Mouse (Mus musculus) R1 (cell line): ENCODE results near the gene Bap1.

ENCODE experiments used
- DNase-seq: peaks from one replicate; pipeline ENCODE4 v3.0.0-alpha.2; 2018; ENCODE audit warnings: low read depth, low spot score

The Bap1 gene

GRCm38 (mm10) chr14:31251084-31251604 lies at the start of gene Bap1, which contains the start of gene Phf7:
Bap1 (plus strand) TSS chr14:31251450.
Phf7 (minus strand) TSS chr14:31251317.
- DNase-seq: peak; percentile 92

DNA sequence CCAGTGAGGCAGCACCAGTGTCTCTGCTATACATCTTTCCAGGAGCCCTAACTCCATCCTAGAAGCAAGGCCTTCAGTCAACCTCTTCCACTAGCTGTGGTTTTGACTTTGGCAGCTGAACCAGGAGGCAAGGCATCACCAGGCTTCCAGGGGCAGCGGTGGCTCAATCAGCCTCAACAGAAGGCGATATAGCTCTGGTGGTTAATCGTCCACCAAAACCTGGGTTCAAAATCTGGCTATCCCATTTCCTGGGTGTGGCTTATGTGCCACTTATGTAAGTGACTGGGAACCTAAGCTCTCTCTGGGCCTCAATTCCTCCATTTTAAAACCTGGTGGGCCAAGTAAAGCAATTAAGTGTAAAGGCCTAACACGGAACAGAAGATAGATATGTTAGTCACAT lies 46.4 kb upstream of the Bap1 start:
- DNase-seq: no peak

- peak; percentile 16 for DNase-seq
Measured at GRCm38 (mm10) chr14:31205244-31205561, 46.0 kb upstream of the Bap1 start.

DNA sequence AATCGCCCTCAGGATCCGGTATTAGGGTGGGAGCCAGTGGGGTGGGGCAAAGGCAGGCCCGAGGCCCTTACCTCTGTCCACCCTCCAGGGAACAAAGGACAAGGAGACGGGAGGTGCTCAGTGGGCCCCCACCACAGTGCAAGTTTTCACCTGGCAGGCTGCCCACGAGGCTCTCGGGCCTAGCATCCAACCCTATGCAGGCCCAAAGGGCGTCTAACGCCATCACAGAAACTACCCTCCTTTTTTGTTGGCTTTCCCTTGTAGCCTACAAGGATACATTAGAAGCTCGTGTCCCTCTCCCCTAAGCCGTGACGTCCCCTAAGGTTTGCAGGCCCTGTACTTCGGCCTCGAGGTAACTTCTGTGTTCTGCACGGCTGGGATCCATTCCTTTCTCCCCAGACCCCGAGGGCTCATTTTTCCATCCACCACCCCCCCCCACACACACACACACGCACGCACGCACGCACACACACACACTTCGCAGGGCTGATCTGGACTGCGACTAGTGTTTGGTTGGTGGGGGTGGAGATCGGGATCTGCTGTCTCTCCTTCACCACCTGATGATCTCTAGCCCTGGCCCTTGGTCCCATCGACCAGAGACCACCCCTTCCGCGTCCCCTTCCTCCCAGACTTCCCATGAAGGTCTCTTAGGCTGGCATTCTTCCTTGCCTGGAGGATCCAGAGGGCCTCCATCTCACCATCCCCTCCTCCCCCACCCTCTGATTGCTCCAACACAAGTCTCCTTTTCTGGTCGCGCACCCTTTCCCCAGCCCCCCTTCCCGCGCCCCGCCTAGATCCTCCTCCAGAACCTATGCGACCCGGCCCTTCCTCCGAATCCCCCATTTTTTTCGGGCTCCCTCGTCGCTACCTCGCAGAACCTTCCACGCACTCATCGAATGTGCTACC lies 45.4 kb upstream of the Bap1 start:
- DNase-seq: peak; percentile 68

DNA sequence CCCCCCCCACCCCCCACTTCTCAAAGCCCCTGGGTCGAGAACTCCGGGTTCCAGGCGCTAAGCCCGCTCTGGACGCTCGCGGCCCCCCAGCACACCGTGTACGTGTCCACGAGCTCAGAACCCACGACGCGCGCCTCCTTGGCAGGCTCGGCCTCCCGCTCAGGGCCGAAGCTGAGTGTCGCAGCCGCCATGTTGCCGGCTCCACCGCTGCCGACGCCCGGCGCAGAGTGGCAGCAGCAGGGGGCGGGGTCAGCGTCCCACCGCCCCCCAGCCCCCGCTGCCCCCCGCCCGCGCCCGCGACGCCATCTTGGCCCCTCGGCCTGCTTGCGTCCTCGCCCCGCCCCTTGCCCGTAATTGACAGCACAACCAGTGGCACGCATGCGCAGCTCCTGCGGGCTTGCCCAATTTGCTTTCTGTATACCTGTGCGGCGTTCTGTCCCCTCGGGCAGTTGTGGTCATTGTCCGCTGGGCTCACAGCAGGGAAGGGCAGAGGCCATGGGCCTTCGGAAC lies 44.7 kb upstream of the Bap1 start:
- DNase-seq: peak; percentile 92

- DNase-seq: no peak
Measured at GRCm38 (mm10) chr14:31207070-31207830, 44.0 kb upstream of the Bap1 start.

DNA sequence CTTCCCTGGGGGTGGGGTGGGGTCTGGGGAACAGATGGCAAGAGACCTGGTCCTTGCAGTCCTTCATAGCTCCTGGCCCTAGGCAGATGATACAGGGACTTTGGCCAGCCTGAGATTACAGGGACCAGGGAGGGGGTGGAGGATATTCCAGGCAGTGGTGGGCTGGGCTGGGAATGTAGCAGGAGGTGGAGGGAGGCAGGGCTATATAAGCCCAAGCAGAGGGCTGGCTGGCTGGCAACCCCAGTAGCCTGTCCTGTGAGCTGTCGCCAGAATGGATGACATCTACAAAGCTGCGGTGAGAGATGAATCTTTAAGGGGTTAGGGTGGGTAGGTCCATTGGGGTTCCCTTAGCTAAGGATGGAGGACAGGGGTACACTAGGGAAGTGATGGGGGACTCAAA lies 43.2 kb upstream of the Bap1 start, which contains the start of gene Tnnc1:
Tnnc1 (plus strand) TSS at position 229 of the 400 bp plus-strand sequence.
- DNase-seq: no peak

DNA sequence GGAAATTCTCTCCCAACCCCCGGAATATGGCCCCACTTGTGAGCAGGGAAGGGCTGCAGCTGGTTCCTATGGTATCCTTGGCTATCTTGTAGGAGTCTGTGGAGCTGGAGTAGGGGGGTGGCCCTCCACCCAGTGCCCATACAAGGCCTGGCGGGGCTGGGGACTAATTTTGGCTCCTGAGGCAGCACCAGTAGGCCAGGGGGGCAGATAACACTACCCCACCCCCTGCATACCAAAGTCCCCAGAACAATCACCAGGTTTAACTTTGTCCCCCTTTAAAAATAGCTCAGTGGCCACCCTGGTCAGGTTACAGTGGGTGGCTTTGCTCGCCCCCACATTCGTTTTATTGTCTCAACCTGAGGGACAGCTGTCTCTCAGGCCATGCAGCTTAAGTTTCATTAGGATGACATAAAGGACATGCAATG lies 42.1 kb upstream of the Bap1 start:
- no peak for DNase-seq

DNA sequence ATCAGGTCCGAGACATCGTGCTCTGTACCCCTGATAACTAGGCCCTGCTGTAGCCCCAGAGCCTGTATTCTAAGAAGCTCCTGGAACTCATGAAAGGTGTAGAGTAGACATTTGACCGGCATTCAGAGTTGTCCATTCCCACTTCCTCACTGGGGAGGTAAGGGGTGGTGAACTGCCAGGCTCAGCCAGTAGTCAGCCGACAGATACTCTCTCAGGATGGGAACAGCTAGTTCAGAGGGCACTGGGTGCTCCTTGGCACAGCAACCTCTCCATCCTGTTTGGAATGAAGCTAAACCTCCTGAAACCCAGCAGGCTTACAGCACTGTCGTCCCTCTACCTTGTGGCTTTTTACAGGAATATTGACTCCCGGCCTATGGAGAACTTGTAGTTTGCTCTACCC lies 39.4 kb upstream of the Bap1 start:
- DNase-seq: no peak

- DNase-seq: no peak
Measured at GRCm38 (mm10) chr14:31212499-31212898, 38.8 kb upstream of the Bap1 start.

DNA sequence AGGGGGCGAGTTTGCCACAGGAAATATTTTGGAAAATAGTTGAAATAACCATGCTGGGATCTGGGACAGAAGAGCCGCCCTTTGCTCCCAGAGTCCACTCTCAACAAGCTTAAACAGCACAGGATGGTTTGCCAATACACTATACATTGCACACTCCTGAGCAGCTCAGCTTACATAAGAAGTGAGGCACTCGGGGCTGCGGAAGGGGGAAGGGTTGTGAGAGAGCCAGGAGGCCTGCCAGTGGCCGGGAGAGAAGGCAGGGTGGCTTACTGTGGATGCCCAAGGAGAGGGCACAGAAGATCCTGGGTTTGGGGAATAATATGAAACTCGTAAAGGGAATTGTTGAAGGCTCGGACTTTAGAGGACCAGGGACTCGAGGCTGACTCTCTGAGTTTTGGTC lies 37.4 kb upstream of the Bap1 start:
- DNase-seq: no peak

DNA sequence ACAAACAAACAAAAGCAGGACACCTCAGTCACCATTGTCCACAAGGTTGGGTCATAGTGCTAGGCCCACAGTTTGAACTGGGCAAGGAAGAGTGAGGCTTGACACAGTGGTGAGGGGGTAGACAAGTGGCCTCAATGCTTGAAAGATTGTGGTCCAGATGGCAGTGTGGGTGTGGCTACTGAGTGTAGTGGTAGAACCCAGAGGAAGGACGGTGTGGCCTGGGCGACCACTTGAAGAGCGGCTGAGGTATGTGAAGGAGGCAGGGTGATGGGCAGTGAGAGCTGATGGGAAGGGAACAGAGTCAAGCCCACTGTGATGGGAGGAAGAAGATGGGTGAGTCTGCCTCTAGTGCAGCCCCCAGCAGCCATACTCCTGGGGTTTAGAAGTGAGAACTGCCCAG lies 36.6 kb upstream of the Bap1 start:
- DNase-seq: no peak

GRCm38 (mm10) chr14:31215157-31216002 lies 35.9 kb upstream of the Bap1 start:
- peak; percentile 73 for DNase-seq

GRCm38 (mm10) chr14:31216846-31217245 lies 34.4 kb upstream of the Bap1 start, which contains the start of gene Nisch:
Nisch (minus strand) TSS chr14:31216946.
- no peak for DNase-seq

DNA sequence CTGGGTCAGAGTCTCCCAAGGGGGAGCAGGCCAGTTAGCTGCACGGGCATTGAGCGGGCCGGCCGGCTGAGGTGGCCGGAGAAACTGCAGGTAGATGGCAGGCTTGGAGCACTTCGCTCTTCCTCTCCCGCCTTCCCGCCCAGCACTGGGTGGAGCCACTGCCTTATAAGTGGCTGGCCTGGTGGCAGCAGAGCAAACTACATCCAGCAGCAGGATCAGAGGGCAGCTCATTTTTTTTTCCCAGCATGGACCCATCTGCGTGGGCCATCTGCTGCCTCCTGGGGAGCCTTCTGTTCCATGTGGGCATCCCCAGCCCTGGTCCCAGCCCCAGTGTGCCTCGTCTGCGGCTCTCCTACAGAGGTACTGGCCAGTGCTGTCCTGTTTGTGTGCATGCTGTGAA lies 33.6 kb upstream of the Bap1 start, which contains the start of gene Sema3g:
Sema3g (plus strand) TSS at position 195 of the 400 bp plus-strand sequence.
- DNase-seq: peak; percentile 41

DNA sequence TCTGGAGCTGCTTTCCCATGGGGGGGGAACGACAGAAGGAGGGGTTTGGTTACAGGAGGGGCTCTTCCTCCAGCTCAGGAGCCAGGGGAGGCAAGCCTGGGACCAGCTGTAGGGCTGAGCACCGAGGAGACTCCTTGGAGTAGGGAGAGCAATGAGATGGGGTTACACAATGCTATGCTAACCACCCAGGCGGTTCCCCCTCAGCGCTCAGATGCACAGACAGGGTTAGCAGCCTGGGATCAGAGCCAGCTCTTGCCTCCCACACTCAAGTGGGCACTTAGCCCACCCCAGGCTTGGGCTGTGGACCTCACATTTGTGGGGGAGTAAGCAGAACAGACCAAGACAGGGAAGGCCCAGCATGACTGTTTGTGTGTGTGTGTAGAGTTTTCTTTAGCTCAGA lies 24.3 kb upstream of the Bap1 start:
- DNase-seq: no peak

GRCm38 (mm10) chr14:31228234-31228633 lies 23.0 kb upstream of the Bap1 start:
- DNase-seq: peak; percentile 58

- DNase-seq: no peak
Measured at GRCm38 (mm10) chr14:31230442-31230841, 20.8 kb upstream of the Bap1 start.

DNA sequence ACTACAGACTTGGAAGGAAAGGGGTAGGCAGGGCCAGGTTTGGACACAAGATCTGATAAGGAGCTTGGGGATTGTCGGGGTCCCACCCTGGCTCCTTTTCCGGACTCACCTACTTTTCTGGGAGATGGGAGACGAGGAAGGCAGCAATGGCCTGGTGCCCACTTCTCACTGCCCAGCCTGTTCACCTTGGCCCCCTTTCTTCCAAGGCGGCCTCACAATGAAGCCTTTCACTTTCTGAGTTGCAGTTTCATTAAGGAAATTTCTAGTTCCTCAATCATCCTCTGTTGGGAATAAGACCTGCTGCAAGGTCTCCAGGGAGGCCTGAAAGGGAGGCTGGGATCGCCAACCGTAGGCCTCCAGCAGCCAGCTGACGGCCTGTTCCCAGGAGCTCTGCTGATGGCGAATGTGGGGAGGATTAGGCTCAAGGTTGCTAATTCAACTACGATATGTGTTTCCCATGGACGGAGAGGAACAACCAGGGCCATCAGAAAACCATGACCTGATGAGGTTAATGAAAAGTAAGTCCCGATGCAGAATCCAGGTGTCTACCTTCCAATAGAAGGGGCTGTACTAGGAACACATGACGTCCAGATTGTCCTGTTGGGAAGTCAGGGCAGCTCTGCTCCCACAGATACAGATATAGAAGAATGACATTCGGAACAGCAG lies 18.7 kb upstream of the Bap1 start:
- no peak for DNase-seq
